ENCODE assay signal across 8 mouse cellular contexts in the genomic region with DNA sequence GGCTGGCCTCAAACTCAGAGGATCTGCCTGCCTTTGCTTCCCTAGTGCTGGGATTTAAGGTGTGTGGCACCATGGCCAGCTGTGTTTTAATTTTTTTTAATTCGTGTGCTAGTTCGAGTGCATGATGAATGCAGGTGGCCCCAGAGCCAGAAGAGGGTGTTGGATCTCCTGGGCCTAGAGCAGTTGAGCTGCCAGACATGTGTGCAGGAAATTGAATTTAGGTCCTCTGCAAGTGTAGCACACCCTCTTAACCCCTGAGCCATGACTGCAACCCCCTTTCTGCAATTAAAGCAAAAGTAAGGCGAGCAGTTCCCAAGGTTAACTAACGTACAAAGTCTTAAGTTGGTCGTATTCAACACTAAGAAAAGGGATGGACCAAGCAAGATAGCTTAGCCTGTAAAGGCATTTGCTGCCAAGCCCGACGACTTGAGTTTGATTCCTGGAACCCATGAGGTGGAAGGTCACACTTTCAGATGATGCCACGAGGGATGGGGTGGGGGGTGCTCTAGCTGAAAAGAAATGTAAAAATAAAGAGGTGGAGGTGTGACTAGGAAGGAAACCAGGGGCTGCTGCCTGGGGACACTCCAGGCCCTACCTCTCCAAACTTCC. TPM values are rescaled to one million over a fixed set of nuclear protein-coding genes. Genes with fewer than 3 reads are reported as not detected.
DNase-seq lines count a peak whose midpoint lies in the region; ATAC-seq lines count a peak whose summit lies in the region.

No protein-coding gene starts in this region.

- H3K27ac ChIP-seq in heart, embryonic 12.5 days (ENCODE audit: poor library complexity, severe bottlenecking), result peak overlapping the region; percentile 92; the same call in 1 of the 2 replicates
- no peak overlapping the region for H3K27ac ChIP-seq in hindbrain, embryonic 16.5 days (ENCODE audit: low read depth, low read length)
- H3K27ac ChIP-seq in midbrain, embryonic 15.5 days, result peak overlapping the region; percentile 89

- no peak for ATAC-seq in heart, embryonic 12.5 days (ENCODE audit: insufficient number of reproducible peaks, low FRiP score)
- ATAC-seq in hindbrain, embryonic 16.5 days, result no peak
- ATAC-seq in midbrain, embryonic 15.5 days (replicated peaks), result no peak

- WGBS in heart, embryonic 12.5 days, result 45% methylated on average over 8 of the region's 8 CpGs
- WGBS in hindbrain, embryonic 16.5 days, result 40% methylated on average over 8 of the region's 8 CpGs
- WGBS in midbrain, embryonic 15.5 days, result 43% methylated on average over 8 of the region's 8 CpGs

- H3K4me3 ChIP-seq in heart, embryonic 12.5 days, result peak overlapping the region; percentile 69
- peak overlapping the region; percentile 49 for H3K4me3 ChIP-seq in hindbrain, embryonic 16.5 days (ENCODE audit: low read length)
- peak overlapping the region; percentile 48 for H3K4me3 ChIP-seq in midbrain, embryonic 15.5 days

- no peaks in the 10 kb centered on the region for H3K9me3 ChIP-seq in heart, embryonic 12.5 days (replicated peaks)
- no peaks in the 10 kb centered on the region for H3K9me3 ChIP-seq in hindbrain, embryonic 16.5 days (ENCODE audit: control insufficient read depth, low read length)
- no peaks in the 10 kb centered on the region for H3K9me3 ChIP-seq in midbrain, embryonic 15.5 days

- peak overlapping the region; percentile 92 for H3K4me2 ChIP-seq in heart, embryonic 12.5 days
- H3K4me2 ChIP-seq in hindbrain, embryonic 16.5 days (ENCODE audit: low read length), result peak overlapping the region; percentile 93
- H3K4me2 ChIP-seq in midbrain, embryonic 15.5 days, result peak overlapping the region; percentile 72

- 0 out of 2 replicates have a peak, but pooled peaks cover 3% of the 10 kb centered on the region for H3K27me3 ChIP-seq in heart, embryonic 12.5 days (replicated peaks)
- no peaks in the 10 kb centered on the region for H3K27me3 ChIP-seq in hindbrain, embryonic 16.5 days (replicated peaks; ENCODE audit: control insufficient read depth, insufficient read depth, low read length)
- H3K27me3 ChIP-seq in midbrain, embryonic 15.5 days (replicated peaks), result no peaks in the 10 kb centered on the region

- H3K9ac ChIP-seq in heart, embryonic 12.5 days, result peak overlapping the region; percentile 88
- H3K9ac ChIP-seq in hindbrain, embryonic 16.5 days (ENCODE audit: low read depth, low read length), result peak overlapping the region; percentile 76
- peak overlapping the region; percentile 61 for H3K9ac ChIP-seq in midbrain, embryonic 15.5 days

- peaks cover 43% of the 10 kb centered on the region for H3K4me1 ChIP-seq in heart, embryonic 12.5 days (replicated peaks)
- peaks cover 20% of the 10 kb centered on the region for H3K4me1 ChIP-seq in hindbrain, embryonic 16.5 days (ENCODE audit: control insufficient read depth, insufficient read depth, low read depth, low read length)
- H3K4me1 ChIP-seq in midbrain, embryonic 15.5 days, result peaks cover 27% of the 10 kb centered on the region

- H3K36me3 ChIP-seq in heart, embryonic 12.5 days, result no peaks in the 10 kb centered on the region
- H3K36me3 ChIP-seq in hindbrain, embryonic 16.5 days (ENCODE audit: control insufficient read depth, insufficient read depth, low read length), result peaks cover 7% of the 10 kb centered on the region; the same call in 1 of the 2 replicates
- peaks cover 3% of the 10 kb centered on the region; the same call in 1 of the 2 replicates for H3K36me3 ChIP-seq in midbrain, embryonic 15.5 days (replicated peaks)

- DNase-seq in heart, adult 8-10 months (ENCODE audit: low spot score), result no peak
- peak; percentile 43 for DNase-seq in NIH3T3 (ENCODE audit: low read depth)
- DNase-seq in spleen, postnatal 14 days (ENCODE audit: low spot score in 2 of 2), result no peak
- DNase-seq in lung, adult 18-20 months, result no peak
- DNase-seq in gastrocnemius, adult 8-10 months (ENCODE audit: low spot score in 2 of 2), result no peak

RNA-seq across cellular contexts. Expression of gene Ier2, which starts 24.6 kb away (rescaled TPM):
- polyA plus RNA-seq in heart, embryonic 12.5 days (2016; fragmentation: Nextera tagmentation; extraction: Ambion mirVana), result 63.4 and 68.1 TPM in 2 replicates
- 10 to 100 TPM; 12.8 to 26.9 (median 17.4) TPM for total RNA-seq in heart, adult 8-10 months (2022)
- 18.2 and 19.6 TPM in 2 replicates for polyA plus RNA-seq in hindbrain, embryonic 16.5 days (2015; fragmentation: Nextera tagmentation; extraction: Ambion mirVana)
- polyA plus RNA-seq in midbrain, embryonic 15.5 days (2015; fragmentation: Nextera tagmentation; extraction: Ambion mirVana), result 16.9 and 17.8 TPM in 2 replicates
- total RNA-seq in gastrocnemius, adult 8-10 months (2022), result 1 to 10 TPM; 4.3 to 5.1 (median 4.5) TPM

RNA-seq across cellular contexts. Expression of gene Trmt1, which starts 48.1 kb away (rescaled TPM):
- polyA plus RNA-seq in heart, embryonic 12.5 days (2016; fragmentation: Nextera tagmentation; extraction: Ambion mirVana), result 46.2 and 49.5 TPM in 2 replicates
- total RNA-seq in heart, adult 8-10 months (2022), result 10 to 100 TPM; 30.9 to 41.7 (median 38.5) TPM
- 66.8 and 71.2 TPM in 2 replicates for polyA plus RNA-seq in hindbrain, embryonic 16.5 days (2015; fragmentation: Nextera tagmentation; extraction: Ambion mirVana)
- polyA plus RNA-seq in midbrain, embryonic 15.5 days (2015; fragmentation: Nextera tagmentation; extraction: Ambion mirVana), result 63.3 and 66.7 TPM in 2 replicates
- 10 to 100 TPM; 44.9 to 73.7 (median 53.5) TPM for total RNA-seq in gastrocnemius, adult 8-10 months (2022)

RNA-seq across cellular contexts. Expression of gene Nacc1, which starts 49.6 kb away (rescaled TPM):
- polyA plus RNA-seq in heart, embryonic 12.5 days (2016; fragmentation: Nextera tagmentation; extraction: Ambion mirVana), result 20.9 and 21.3 TPM in 2 replicates
- total RNA-seq in heart, adult 8-10 months (2022), result 10 to 100 TPM; 26.7 to 36.0 (median 33.4) TPM
- 12.4 and 15.5 TPM in 2 replicates for polyA plus RNA-seq in hindbrain, embryonic 16.5 days (2015; fragmentation: Nextera tagmentation; extraction: Ambion mirVana)
- polyA plus RNA-seq in midbrain, embryonic 15.5 days (2015; fragmentation: Nextera tagmentation; extraction: Ambion mirVana), result 16.3 and 17.2 TPM in 2 replicates
- 10 to 100 TPM; 17.6 to 26.4 (median 20.7) TPM for total RNA-seq in gastrocnemius, adult 8-10 months (2022)
